Mouse (Mus musculus): ENCODE results near the gene Dgcr6.

DNA sequence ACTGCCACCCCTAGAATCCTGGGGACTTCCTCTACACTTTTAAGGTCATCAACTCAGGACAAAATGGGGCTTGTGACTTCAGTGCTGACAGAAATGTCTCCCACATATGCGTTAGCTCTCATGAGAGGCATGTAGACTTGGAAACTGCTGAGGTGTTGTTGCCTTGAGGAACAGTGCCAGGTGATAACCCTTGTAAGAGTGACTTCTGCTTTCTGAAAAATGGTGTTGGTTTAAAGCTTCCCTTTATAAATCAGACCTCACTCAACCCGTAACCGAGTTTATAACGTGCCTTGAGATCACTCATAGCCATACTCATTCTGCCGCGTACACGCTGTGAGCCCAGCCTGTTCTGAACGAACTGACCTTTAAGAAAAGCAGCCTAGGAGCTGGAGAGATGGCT lies 4.6 kb upstream of the Dgcr6 start:
- TF ChIP-seq CTCF (conservative IDR thresholded peaks at IDR 0.05; ENCODE audit: low read length): no peak
- TF ChIP-seq NANOG (IDR thresholded peaks at IDR 0.05; ENCODE audit: borderline replicate concordance, low read length): no peak
- TF ChIP-seq POU5F1 (IDR thresholded peaks at IDR 0.05; ENCODE audit: borderline replicate concordance, low read length): no peak
